Mouse (Mus musculus) cerebellum, adult 2 months (tissue): ENCODE measurements around the gene Magi2. TPM values are rescaled to one million over a fixed set of nuclear protein-coding genes. Genes with fewer than 3 reads are reported as not detected.

Source experiments
- DNase-seq, 2 experiments: peaks; one replicate each; pipeline ENCODE4 v3.0.0; 2021
- H3K27ac ChIP-seq: fragments of 200-500 bp; 2 replicates; pipeline ENCODE4 v1.5.1; 2012; ENCODE audit warnings: low read length, control low read depth, inconsistent platforms; ENCODE audit not compliant: insufficient read depth
- H3K27me3 ChIP-seq: fragments of 200-500 bp; 2 replicates; pipeline ENCODE4 v1.6.1; 2012; ENCODE audit warnings: inconsistent platforms, mild to moderate bottlenecking, low read length, moderate library complexity; ENCODE audit not compliant: control insufficient read depth, insufficient read depth
- H3K4me1 ChIP-seq: fragments of 200-500 bp; 2 replicates; pipeline ENCODE4 v1.6.1; 2011; ENCODE audit warnings: low read length; ENCODE audit not compliant: control insufficient read depth, insufficient read depth
- H3K4me3 ChIP-seq: fragments of 200-500 bp; replicated peaks from 2 replicates; pipeline ENCODE3; 2011; ENCODE audit warnings: mild to moderate bottlenecking, low read depth, low read length, control low read depth; ENCODE audit not compliant: insufficient read depth
- CTCF ChIP-seq: fragments of 200-500 bp; IDR thresholded peaks from 2 replicates; pipeline ENCODE4 v1.5.1; 2011; ENCODE audit warnings: low read depth, mild to moderate bottlenecking, control low read depth, low read length, moderate library complexity, borderline replicate concordance; ENCODE audit not compliant: insufficient read depth
- POLR2A ChIP-seq: fragments of 200-500 bp; IDR thresholded peaks from 2 replicates; pipeline ENCODE4 v1.6.1; 2011; ENCODE audit warnings: low read length, control low read depth, borderline replicate concordance; ENCODE audit not compliant: insufficient read depth
- WGBS: fragments of 180-500 bp; shearing (Covaris S2); methylation state at CpG from one replicate; pipeline ENCODE4 v1.1.7; 2018; 5-methylcytosine and 5-hydroxymethylcytosine counted together
- polyA plus RNA-seq: library from polyadenylated mRNA; depleted of rRNA; stranded (reverse); fragments of >200 nt; gene quantifications from 2 replicates; pipeline ENCODE4 v1.2.3, GENCODE M21; 2012

Gene Magi2
- polyA plus RNA-seq, 1 experiment: 30.1 TPM

DNA sequence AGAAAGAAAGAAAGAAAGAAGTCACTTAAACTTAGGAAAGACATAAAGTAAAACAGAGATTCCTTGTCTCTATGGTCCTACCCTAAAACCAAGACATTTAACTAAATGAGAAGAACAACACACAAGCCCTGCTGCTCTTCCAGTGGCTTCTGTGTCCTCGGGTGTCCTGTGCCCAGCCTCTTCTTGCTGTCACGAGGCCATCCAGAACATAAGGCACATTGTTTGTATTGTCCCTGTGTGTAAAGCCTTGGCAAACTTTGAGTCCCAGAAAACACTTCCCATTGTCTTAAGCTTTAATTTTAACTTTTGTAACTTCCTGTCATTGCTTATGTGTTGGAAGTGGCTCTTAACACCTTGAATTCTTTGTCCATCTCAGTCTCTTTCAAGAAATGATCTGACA lies 1348.0 kb downstream of the Magi2 start:
- peaks cover 3% of the 10 kb centered on the region; the same call in 1 of the 2 replicates for H3K4me1 ChIP-seq
- H3K27ac ChIP-seq: no peak overlapping the region
- WGBS: 46% methylated on average over 2 of the region's 2 CpGs
- H3K27me3 ChIP-seq: no peaks in the 10 kb centered on the region
- H3K4me3 ChIP-seq: no peak overlapping the region
- no peak for DNase-seq
- TF ChIP-seq POLR2A (no peak), CTCF (no peak)

- H3K4me3 ChIP-seq: no peak overlapping the region
- no peak for DNase-seq
- H3K4me1 ChIP-seq: peaks cover 3% of the 10 kb centered on the region; the same call in 1 of the 2 replicates
- H3K27ac ChIP-seq: no peak overlapping the region
- TF ChIP-seq CTCF (no peak), POLR2A (no peak)
- H3K27me3 ChIP-seq: no peaks in the 10 kb centered on the region
- 65% methylated on average over 3 of the region's 3 CpGs for WGBS
Observed at GRCm38 (mm10) chr5:20575798-20576197, 1349.0 kb downstream of the Magi2 start.

- TF ChIP-seq POLR2A (no peak), CTCF (no peak)
Observed at GRCm38 (mm10) chr5:20576266-20576665, 1349.4 kb downstream of the Magi2 start.

GRCm38 (mm10) chr5:20578666-20579065 lies 1351.8 kb downstream of the Magi2 start:
- TF ChIP-seq POLR2A (no peak), CTCF (no peak)
- Histone ChIP-seq H3K27me3 (no peaks in the 10 kb centered on the region), H3K27ac (no peak overlapping the region; the same call in 1 of the 2 replicates), H3K4me1 (peaks cover 3% of the 10 kb centered on the region; the same call in 1 of the 2 replicates), H3K4me3 (no peak overlapping the region)
- WGBS: 38% methylated on average over 3 of the region's 3 CpGs
- DNase-seq: no peak

More at GRCm38 (mm10) chr5:20576266-20576665, 1349.4 kb downstream of the Magi2 start:
- DNase-seq: no peak
- no peak overlapping the region for H3K27ac ChIP-seq
- H3K4me1 ChIP-seq: peaks cover 3% of the 10 kb centered on the region; the same call in 1 of the 2 replicates
- no peak overlapping the region for H3K4me3 ChIP-seq
- H3K27me3 ChIP-seq: no peaks in the 10 kb centered on the region

DNA sequence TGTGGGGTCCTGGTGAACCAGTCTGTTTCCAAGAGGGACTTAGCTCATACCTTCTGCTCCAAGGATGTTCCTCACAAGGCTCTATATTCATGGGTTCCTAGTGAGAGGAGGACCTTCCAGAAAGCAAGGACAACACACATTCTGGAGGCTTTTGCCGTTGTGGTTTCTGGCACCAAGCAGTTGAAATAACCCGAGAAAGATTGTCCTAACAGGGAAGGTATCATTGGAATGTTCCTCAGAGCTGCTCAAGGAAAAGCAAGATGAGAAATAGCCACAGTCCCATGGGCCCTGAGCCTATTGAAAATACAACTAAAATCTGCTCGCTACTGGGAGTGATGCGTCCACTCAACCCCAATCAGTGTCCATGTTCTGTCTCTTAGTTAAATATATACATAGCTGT lies 1353.8 kb downstream of the Magi2 start:
- Histone ChIP-seq H3K27me3 (no peaks in the 10 kb centered on the region), H3K4me1 (peaks cover 3% of the 10 kb centered on the region; the same call in 1 of the 2 replicates), H3K27ac (no peak overlapping the region), H3K4me3 (no peak overlapping the region)
- TF ChIP-seq CTCF (no peak), POLR2A (no peak)
- no peak for DNase-seq
- 94% methylated on average over 4 of the region's 4 CpGs for WGBS

DNA sequence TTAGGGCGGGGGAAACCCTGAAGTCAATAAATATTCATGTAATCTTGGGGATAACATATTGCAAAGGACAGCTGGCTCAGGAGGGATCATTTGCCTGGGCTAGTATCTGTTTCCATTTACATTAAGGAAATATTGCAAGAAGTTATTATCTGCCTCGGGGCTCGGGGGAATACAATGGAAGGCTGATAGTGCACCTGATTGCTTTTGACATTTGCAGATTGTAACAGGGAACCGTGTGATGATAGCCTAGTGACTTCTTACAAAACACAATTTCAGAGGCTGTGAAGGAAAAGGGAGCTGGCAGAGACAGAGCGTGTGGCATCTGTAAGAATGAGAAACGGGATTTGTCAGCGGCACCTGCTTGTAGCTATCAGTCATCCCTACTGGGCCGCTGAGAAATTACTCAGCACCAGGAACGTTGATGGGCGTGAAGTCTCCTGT lies 1356.2 kb downstream of the Magi2 start:
- WGBS: 37% methylated on average over 10 of the region's 10 CpGs
- TF ChIP-seq CTCF: no peak
- no peak for TF ChIP-seq POLR2A
- no peak overlapping the region for H3K27ac ChIP-seq
- no peaks in the 10 kb centered on the region for H3K27me3 ChIP-seq
- DNase-seq: no peak
- H3K4me1 ChIP-seq: peaks cover 3% of the 10 kb centered on the region; the same call in 1 of the 2 replicates
- no peak overlapping the region for H3K4me3 ChIP-seq

GRCm38 (mm10) chr5:20583639-20584038 lies 1356.8 kb downstream of the Magi2 start:
- no peak overlapping the region for H3K4me3 ChIP-seq
- 88% methylated on average over 3 of the region's 3 CpGs for WGBS
- H3K4me1 ChIP-seq: no peaks in the 10 kb centered on the region; the same call in 1 of the 2 replicates
- TF ChIP-seq POLR2A (no peak), CTCF (no peak)
- DNase-seq: no peak
- H3K27ac ChIP-seq: no peak overlapping the region
- H3K27me3 ChIP-seq: no peaks in the 10 kb centered on the region

- DNase-seq: no peak
- H3K27ac ChIP-seq: no peak overlapping the region
- no peaks in the 10 kb centered on the region for H3K27me3 ChIP-seq
- no peak overlapping the region for H3K4me3 ChIP-seq
- no peak for TF ChIP-seq POLR2A
- no peak for TF ChIP-seq CTCF
- WGBS: 86% methylated on average over 3 of the region's 3 CpGs
- no peaks in the 10 kb centered on the region for H3K4me1 ChIP-seq
Observed at GRCm38 (mm10) chr5:20584769-20585168, 1357.9 kb downstream of the Magi2 start.

- Histone ChIP-seq H3K27ac (no peak overlapping the region), H3K4me1 (no peaks in the 10 kb centered on the region), H3K27me3 (no peaks in the 10 kb centered on the region), H3K4me3 (no peak overlapping the region)
- TF ChIP-seq CTCF: no peak
- TF ChIP-seq POLR2A: no peak
- no peak for DNase-seq
- 88% methylated on average over 3 of the region's 3 CpGs for whole genome bisulfite sequencing
Observed at GRCm38 (mm10) chr5:20589731-20590130, 1362.9 kb downstream of the Magi2 start.
